Mouse (Mus musculus): Measurements from ENCODE around the gene Gm49510.

The Gm49510 gene

DNA sequence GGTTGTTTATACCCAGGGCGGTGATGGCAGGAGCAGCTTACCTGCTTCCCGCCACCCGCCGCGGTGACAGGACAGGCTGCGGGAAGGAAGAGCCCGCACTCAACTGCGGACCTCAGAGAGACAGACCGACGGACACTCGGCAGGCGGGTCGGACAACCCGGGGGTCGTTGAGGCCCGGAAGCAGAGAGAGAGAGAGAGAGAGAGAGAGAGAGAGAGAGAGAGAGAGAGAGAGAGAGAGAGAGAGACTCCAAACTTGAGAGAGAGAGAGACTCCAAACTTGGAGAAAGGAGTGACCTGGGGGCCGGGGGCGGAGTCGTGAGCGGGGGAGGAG, at the start of gene Gm49510:
Gm49510 (plus strand) TSS at position 259 of the 331 bp plus-strand sequence.
- ATAC-seq (ENCODE audit: insufficient number of reproducible peaks, low FRiP score, low TSS enrichment) = no peak

- ATAC-seq (ENCODE audit: insufficient number of reproducible peaks, low FRiP score, low TSS enrichment) = no peak
Observed at GRCm38 (mm10) chr15:78850059-78850824, 49.2 kb upstream of the Gm49510 start.

DNA sequence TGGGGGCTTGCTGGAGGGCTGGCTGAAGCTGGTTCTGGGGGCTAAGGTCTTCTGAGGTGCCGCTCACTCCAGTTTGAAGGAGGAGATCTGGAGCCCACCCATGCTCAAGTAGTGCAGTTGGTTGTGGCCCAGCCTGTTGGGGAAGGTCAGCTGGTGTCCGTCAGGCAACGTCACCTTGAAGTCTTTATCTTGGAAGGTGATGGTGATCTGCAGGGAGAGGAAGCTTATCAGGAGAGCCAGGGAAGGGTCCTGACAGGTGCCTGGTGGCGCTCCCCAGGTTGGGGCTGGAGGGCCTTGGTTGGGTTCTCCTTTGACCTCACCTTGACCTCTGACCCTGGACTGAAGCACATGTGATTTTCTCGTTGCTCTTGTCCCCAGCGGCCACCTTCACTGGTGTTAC, 48.5 kb upstream of the Gm49510 start:
- no peak for ATAC-seq (ENCODE audit: insufficient number of reproducible peaks, low FRiP score, low TSS enrichment)

- ATAC-seq (ENCODE audit: insufficient number of reproducible peaks, low FRiP score, low TSS enrichment) = peak; percentile 74; the same call in 1 of the 2 replicates
Observed at GRCm38 (mm10) chr15:78851505-78852153, 47.8 kb upstream of the Gm49510 start.

GRCm38 (mm10) chr15:78855303-78855965, 44.0 kb upstream of the Gm49510 start, which contains the start of gene Lgals2:
Gene Lgals2 (minus strand): TSS chr15:78855529.
- no peak for ATAC-seq (ENCODE audit: insufficient number of reproducible peaks, low FRiP score, low TSS enrichment)

DNA sequence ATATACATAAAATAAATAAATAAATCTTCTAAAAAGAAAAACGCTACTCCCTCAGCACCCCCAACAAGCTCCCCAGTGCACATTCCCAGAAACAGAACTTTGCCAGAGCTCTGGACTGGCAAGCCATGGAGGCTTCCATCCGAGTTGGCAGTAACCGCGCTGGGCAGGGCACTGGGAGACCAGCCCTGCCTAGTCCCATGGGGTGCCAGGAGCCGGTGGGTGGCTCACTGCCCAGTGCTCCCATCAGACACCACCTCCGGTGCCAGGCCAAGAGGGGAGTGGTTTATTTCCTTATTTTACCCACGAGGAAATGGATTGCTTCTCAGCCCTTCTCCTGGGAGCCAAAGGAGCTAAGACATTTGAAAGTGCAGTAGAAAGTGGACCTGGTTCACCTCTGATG, 42.5 kb upstream of the Gm49510 start:
- no peak for ATAC-seq (ENCODE audit: insufficient number of reproducible peaks, low FRiP score, low TSS enrichment)

DNA sequence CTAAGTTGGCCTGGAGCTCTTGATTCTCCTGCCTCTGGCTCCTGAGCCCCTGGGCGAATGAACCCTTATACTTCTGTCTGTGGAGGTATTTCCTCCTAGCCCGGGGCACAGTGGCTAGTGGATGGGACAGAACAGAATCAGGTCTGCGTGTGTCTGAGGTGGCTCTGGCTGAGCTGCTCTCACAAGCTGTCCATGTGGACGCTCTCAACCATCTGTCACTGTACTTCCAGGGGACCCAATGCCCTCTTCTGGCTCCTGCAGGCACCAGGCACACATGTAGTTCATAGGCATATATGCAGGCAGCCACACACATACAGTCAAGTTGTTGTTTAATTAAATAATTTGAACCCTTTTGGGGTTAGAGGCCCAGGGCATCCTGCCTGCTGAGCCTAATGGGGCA, 40.2 kb upstream of the Gm49510 start:
- peak; percentile 93 for ATAC-seq (ENCODE audit: insufficient number of reproducible peaks, low FRiP score, low TSS enrichment)

DNA sequence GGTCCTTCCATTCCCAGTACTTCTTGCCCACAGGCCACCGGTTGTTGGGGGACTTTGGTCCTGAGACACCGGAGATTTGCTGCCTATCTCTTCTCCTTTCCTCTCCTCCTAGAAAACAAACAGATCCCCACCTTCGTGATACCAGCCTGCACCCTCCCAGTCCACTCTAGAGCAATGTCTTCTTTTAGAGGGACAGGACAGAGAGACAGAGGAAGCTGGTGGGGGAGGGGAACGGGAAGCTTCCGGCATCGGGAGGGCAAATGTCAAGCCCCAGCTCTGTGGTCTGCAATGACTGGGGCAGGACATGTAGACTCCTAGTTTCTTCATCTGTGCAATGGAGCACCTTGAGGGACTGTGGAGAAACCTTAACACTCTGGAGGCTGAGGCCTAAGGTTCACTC, 39.8 kb upstream of the Gm49510 start:
- no peak for ATAC-seq (ENCODE audit: insufficient number of reproducible peaks, low FRiP score, low TSS enrichment)

GRCm38 (mm10) chr15:78862280-78862679, 37.2 kb upstream of the Gm49510 start:
- ATAC-seq (ENCODE audit: insufficient number of reproducible peaks, low FRiP score, low TSS enrichment) = no peak

DNA sequence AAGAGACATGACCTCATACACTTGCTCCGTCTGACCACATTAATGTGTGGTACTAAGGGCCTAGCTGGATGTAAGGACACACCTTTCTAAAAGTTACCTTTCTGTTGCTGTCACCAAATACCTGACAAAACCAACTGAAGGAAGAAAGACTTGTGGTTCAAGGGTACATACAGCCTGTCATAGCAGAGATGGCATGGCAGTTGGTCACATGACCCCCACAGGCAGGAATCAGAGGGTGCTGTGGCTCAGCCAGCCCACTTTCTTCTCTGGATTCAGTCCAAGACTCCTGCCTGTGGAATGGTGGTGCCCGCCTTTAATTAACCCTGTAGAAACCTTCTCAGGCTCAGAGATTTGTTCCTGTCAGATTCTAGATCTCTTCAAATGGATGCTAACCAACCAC, 36.3 kb upstream of the Gm49510 start:
- no peak for ATAC-seq (ENCODE audit: insufficient number of reproducible peaks, low FRiP score, low TSS enrichment)

- no peak for ATAC-seq (ENCODE audit: insufficient number of reproducible peaks, low FRiP score, low TSS enrichment)
Observed at GRCm38 (mm10) chr15:78863852-78864253, 35.6 kb upstream of the Gm49510 start.

DNA sequence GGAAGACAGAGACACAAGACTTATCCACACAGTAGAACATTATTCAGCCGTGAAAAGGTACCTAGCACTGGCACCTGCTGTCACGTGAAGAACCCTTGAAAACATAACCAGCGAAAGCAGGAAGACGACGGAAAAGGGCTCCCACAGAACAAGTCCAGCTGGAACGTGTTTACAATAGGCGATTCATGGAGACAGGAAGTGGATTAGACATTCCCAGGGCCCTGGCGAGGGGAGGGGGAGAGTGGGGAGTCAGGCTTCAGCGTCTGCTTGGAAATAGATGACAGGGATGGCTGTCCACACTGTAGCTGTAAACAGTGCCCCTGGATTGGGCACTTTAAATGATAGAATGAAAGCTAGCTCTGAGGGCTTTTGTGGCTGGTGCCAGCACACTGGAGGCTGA, 31.1 kb upstream of the Gm49510 start:
- ATAC-seq (ENCODE audit: insufficient number of reproducible peaks, low FRiP score, low TSS enrichment) = no peak

- ATAC-seq (ENCODE audit: insufficient number of reproducible peaks, low FRiP score, low TSS enrichment) = no peak
Observed at GRCm38 (mm10) chr15:78868826-78869233, 30.6 kb upstream of the Gm49510 start.

DNA sequence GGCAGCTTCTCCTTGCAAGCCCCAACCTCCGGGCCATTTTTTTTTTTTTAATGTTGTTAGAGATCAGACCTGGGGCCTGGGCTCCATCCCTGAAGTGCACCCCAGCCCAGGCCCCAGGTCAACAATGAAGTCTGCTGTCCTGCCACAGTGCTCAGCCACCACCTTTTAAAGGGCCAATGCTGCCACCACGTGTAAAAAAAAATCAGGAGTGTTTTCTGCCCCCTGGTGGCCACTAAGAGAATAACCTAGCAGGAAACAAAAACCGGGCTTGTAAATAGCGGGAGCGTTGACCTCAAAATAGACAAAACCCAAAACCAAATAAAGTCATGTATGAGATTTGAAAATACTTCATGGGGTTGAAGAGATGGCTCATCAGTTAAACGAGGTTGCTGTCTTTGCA, 29.7 kb upstream of the Gm49510 start:
- peak; percentile 68; the same call in 1 of the 2 replicates for ATAC-seq (ENCODE audit: insufficient number of reproducible peaks, low FRiP score, low TSS enrichment)

DNA sequence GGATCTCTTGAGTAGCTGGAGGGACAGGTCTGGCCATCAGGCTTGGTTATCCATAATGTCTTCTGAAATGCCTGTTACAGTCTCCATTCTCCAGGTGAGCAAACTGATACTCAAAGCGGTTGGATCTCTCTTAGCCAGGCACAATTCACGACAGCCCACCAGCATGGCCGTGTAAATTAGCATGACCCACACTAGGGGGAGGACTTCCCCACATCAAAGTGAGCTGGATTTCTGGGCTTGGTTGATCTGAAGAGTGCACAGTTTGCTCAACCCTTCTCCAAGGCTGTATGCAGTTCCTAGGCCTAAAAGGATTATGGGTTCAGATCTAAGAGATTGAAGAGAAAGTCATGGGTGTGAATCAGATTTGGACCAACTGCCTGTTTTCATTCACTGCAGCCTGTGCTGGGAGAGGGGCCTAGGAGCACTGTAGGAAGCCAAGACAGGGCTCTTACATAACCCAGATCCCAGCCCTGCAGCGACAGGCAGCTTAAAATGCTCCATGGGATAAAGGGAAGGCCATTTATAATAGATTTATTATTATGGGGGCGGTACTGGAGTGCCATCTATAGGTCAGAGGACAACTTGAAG, 27.4 kb upstream of the Gm49510 start:
- ATAC-seq (ENCODE audit: insufficient number of reproducible peaks, low FRiP score, low TSS enrichment) = no peak

DNA sequence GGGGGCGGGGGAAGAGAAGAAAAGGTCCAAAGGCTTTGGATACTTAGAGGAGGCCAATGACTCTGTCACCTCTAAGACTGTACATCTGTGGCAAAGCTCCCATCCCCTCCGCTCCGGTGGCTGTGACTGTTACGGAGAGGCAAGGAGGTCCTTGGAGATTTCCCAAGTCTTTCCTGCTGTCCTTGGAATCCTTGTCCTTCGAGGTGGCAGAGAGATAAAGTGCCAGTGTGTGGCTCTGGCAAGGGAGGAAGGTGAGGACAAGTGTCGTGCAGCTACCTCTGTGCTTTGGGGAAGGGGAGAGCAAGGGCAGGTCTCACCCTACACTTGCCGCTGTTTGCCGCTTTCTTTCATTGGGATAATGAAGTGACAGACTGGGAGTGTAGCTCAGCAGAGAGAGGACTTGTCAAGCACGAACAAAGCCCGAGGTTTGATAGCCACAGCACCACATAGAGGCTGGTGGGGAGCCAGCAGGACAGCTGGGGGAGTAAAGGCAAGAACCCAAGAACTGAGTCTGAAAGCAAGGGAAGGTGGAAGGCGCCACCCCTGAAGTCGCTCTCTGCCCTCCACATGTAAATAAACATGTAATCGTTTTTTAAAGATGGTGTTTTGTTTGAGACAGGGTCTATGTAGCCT, 25.5 kb upstream of the Gm49510 start:
- no peak for ATAC-seq (ENCODE audit: insufficient number of reproducible peaks, low FRiP score, low TSS enrichment)

DNA sequence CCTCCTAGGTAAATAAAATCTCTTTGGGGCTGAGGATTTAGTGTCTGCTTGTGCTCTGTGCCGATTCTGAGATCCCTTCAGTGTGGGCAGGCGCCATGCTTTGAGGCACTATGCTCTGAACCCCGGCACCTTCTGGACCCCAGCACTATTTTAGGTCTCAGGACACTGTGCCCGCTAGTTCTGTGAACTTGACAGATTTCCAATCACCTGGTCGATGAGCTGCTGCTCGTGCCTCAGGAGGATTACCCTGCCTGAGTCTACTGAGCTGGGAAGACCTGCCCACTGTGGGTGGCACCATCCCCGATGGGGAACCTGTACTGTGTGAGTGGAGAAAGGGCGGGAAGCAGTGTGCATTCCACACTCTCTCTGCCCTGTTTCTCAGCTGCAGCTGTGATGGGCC, 24.5 kb upstream of the Gm49510 start:
- ATAC-seq (ENCODE audit: insufficient number of reproducible peaks, low FRiP score, low TSS enrichment) = no peak

DNA sequence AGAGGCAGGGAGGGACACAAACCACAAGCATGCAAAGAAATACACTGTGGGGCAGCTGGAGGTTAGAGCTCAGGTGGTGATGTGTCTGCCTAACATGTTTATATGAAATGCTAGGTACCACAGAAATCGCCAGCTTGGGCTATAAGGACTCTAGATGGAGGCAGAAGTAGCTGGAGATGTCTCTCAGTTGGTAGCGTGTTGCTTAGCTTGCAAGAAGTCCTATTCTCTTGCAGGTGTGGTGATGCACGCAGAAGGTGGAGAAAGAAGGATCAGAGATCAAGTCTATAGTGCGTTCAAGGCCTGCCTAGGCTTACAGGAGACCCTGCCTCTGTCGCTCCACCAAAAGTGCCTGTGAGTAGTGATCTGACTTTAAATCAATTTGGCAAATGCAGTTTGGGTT, 23.9 kb upstream of the Gm49510 start:
- no peak for ATAC-seq (ENCODE audit: insufficient number of reproducible peaks, low FRiP score, low TSS enrichment)

DNA sequence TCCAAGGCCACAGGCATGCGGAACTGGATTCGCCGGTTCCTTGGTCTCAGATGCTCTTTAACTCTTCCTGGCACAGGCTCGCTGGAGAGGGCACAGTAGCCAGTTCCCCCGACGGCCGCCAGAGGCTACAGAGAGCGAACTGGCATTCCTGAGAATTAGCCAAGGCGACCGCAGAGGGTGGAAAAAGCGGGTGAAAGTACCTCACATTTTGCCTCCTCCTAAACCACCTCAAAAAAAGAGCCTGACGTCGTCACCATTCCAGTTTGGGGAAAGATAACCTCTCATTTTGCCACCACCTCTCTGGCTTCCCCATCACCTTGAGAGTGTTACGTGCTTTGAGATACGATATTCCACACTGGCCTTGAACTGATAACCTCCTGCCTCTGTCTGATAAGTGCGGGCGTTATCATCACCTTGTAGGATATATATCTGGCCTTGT, 23.2 kb upstream of the Gm49510 start:
- peak; percentile 42 for ATAC-seq (ENCODE audit: insufficient number of reproducible peaks, low FRiP score, low TSS enrichment)

DNA sequence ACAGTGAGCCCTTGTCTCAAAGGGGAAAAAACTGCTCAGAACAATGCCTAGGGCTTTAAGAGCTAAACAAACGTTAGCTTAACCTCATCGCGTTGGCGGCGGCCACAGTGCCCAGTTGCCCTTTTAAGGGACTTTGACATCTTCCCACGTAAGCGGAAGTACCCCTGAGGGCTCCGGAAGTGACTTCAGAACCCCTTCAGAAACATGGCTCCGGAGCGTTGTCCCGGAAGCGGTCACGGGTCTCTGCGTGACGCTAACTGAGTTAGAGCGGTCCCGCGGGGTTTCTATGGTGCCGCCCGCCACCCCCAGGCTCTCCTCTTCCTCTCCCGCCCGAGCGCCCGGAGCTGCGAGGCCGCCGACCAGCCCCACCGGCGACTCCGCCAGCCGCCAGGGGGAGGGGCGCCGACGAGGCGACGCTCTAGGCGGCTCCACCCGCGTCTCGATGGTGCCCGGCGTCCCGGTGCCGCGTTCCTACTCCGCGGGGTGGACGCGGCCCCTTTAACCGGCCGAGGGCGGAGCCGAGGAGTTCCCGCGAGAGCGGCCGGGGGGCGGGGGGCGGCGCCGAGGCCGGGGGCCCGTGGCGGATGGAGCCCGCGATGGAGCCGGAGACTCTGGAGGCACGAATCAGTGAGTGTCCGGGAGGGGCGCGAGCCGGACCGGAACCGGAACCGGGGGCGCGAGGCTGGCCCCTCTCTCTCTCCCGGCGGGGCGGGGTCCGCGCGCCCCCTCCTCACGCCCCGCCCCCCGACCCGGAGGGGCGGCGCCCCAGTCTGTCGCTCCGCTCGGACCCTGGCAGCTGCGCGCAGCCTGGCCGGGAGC, 22.3 kb upstream of the Gm49510 start, which contains the start of gene Gga1:
Gga1 (plus strand) TSS at position 200 of the 819 bp plus-strand sequence.
- ATAC-seq (ENCODE audit: insufficient number of reproducible peaks, low FRiP score, low TSS enrichment) = peak; percentile 84
